Mouse (Mus musculus): ENCODE results near the gene Serpinb9b.
A peak's percentile ranks its signal among the peaks of the same experiment; 100 is the strongest.
"Not testable (repeated sequence)": the region's sequence is repeated elsewhere in the genome, so short reads cannot be mapped to it uniquely, and the experiment has no call there.

The Serpinb9b gene

DNA sequence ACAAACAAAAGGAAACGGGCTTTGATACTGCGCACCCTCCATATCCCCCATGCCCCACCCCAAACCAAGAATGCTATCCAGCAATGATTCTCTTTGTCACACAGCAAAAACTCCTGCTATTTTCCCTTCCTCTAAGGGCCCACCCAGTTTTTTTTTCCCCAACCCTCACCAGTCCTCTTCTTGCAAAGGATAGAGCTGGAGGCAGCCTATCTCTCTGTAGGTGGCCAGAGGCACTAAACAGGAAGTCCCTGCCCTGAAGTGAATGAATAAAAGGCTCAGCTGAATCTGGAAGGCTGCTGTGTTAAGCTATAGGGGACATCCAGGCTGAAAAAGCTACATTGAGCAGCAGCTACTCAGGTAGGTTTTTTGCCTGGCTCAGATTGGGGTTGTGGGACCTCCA, at the start of gene Serpinb9b:
TSS of gene Serpinb9b (plus strand) at position 173 of the 400 bp plus-strand sequence.
- DNase-seq: no peak

- no peak for DNase-seq
These were observed 44.6 kb upstream of the Serpinb9b start for GRCm38 (mm10) chr13:32982556-32983042.

GRCm38 (mm10) chr13:32986256-32986655, 41.0 kb upstream of the Serpinb9b start:
- DNase-seq: no peak

- DNase-seq: peak; percentile 17 to 27
These were observed 33.9 kb upstream of the Serpinb9b start for GRCm38 (mm10) chr13:32993152-32993893.

GRCm38 (mm10) chr13:32993894-32994242, 33.3 kb upstream of the Serpinb9b start:
- no peak for DNase-seq

GRCm38 (mm10) chr13:32995051-32995450, 32.2 kb upstream of the Serpinb9b start:
- peak in 1 of 2 experiments; percentile 18 for DNase-seq

- no peak for DNase-seq
These were observed 25.9 kb upstream of the Serpinb9b start for GRCm38 (mm10) chr13:33001341-33001740.

GRCm38 (mm10) chr13:33002950-33003349, 24.3 kb upstream of the Serpinb9b start, which contains the start of gene Serpinb9:
Gene Serpinb9, plus strand, starts transcription at chr13:33003250.
- no peak for DNase-seq

DNA sequence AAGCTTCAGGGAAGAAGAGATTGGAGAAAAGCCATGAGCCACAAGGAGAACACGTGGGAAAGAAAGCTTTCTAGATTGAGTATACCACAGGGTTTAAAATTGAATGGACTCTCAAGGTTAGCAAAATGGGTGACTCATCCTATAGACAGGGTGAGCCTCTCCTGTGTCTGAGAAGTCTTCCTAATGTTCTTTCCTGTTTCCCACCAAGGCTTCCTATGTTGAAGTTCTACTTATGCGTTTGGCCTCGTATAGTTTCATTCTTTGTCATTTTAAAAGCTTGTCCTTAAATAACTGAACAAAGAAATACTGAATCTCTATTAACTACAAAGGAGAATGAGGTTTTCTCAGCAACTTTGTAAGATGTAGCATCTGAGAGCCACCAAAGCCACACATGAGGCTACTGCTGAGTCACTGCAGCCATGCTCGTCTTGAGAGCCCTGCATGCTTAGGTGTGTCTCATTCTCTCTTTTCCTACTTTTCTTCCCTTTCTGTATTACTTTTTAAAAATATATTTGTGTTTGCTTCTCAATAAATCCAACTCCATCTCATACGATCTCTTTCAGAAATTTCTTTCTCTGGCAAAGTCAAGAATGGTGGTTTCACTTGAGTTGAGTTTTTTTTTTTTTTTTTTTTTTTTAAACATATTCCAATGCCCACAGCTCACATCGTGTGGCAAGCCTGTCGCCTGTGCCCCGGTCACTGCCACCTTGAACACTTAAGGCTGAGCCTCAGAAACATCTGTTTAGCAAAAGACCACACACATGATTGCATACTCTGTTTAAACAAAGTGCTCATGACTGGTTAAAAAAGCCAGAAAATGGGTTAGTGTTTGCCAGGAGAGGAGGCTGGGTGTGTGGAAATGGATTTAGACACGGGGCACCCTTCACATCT, 23.4 kb upstream of the Serpinb9b start:
- no peak for DNase-seq

DNA sequence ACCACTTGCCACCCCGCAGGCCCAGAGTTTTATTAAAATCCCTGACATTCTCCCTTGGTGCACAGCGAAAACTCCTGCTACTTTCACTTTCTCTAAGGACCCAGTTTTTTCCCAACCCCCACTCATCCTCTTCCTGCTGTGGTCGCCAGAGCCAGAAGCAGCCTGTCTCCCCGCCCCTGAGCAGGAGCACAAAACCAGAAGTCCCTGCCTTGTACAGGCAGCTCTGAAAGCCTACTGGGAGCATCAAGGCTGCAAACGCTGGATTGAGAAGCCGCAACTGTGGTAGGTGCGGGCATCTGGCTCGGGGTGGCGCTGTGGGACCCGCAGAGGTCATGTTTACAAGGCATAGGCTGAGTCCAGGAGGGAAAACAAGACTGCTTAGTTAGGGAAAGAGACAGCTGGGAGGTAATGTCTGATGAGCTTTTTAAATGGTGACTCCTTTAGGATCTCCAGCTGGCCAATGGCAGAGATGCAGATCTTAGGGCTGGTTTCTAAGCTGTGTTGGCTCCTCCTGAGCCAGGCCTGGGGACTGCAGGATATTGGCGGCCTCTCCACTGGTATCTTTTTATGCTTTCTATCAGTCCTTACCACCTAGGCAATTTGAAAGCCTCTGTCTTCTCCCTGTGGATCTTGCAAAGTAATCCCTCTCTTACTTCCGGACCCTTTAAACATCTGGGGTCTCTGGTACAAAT, 22.7 kb upstream of the Serpinb9b start:
- peak; percentile 90 for DNase-seq

- DNase-seq: no peak
These were observed 21.6 kb upstream of the Serpinb9b start for GRCm38 (mm10) chr13:33005501-33006075.

DNA sequence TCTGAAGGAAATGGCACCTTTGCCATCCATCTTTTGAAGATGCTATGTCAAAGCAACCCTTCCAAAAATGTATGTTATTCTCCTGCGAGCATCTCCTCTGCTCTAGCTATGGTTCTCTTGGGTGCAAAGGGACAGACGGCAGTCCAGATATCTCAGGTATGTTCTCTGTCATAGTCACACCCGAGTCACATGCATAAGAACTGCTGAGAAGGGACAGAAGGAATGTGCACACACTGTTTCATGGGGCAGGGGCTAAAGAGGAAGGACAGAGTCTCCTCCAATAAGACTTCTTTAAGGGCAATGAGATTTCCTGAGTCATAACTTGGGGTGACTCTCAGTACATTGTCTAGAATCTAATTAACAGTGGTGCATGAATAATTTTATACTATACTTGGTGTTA, 20.7 kb upstream of the Serpinb9b start:
- DNase-seq: no peak

DNA sequence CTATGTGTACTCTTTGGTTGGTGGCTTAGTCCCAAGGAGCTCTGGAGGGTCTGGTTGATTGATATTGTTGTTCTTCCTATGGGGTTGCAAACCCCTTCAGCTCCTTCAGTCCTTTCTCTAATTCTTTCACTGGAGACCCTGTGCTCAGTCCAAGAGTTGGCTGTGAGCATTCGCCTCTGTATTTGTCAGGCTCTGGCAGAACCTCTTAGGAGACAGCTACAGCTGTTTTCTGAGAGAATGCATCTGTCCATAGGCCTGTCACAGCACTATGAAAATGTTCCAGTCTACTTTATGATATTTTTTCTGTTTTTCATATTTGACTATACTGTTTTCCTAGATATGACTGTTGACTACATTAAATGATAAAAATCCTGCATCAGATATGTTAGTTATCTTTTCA, 14.8 kb upstream of the Serpinb9b start:
- no peak for DNase-seq

DNA sequence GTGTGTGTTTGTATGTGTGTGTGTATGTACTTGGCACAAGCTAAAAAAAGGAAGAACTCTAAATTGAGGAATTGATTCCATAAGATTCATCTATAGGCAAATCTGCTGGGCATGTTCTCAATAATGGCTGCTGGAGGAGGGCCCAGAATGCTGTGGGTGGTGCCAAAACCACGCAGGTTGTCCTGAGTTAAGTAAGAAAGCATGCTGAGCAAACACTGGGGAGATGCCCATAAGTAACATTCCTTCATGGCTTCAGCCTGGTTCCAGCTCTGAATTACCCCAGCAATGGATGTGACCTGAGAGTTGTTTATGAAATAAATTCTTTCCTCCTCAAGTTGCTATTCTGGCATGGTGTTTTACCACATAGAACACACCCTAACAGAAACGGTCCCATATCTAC, 13.9 kb upstream of the Serpinb9b start:
- no peak for DNase-seq

DNA sequence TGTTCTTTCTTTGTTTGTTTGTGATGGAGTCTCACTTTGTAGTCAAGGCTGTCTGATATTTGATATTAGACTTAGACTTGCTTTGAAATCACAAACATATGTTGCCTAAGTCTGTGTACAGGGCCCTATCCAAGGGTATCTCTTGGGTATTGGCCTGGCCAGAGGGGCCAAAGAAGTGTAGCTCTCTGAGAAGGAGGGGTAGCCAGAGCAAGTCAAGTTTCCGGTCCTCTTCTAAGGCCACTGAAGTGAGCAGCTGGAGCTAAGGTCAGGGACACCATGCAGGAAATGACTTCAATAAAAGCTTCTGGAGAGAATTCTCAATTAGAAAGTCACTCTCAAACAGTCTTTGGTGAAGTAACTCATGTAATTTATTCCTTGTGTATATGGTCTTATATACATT, 4.8 kb upstream of the Serpinb9b start:
- DNase-seq: no peak

DNA sequence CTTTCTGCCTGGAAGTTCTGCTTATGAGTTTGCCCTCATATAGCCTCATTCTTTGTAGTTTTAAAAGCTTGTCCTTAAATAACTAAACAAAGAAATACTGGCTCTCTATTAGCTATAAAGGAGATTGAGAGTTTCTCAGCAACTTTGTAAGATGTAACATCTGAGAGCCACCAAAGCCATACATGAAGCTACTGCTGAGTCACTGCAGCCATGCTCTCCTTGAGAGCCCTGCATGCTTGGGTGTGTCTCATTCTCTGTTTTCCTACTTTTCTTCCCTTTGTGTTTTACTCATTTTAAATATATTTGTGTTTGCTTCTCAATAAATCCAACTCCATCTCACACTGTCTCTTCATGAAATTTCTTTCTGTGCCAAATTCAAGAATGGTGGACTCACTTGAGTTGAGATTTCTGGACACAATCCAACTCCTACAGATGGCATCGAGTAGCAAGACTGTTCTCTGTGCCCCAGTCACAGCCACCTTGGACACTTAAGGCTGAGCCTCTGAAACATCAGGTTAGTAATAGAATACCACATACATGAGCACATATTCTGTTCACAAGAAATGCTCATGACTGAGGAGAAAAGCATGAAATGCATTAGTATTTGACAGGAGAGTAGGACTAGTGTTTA, 674 bp upstream of the Serpinb9b start:
- DNase-seq: no peak

DNA sequence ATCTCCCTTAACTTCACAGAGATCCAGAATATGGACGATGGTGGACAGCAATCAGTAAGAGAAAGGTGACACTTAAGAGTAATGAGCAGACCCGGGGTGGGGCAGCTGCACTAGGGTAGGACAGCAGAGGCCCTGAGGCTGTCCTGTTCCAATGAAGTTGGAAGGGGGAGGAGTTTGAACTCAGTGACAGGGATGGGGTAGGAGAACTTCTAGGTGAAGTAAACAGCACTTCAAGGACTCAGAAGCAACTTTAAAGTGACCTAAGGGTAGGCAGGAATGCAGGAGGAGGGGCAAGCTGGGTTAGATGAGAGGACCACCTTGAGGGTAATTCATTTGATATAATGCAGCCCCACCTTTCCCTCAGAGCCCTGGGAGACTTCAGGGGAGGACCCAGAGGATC, 930 bp downstream of the Serpinb9b start:
- DNase-seq: no peak

- no peak for DNase-seq
These were observed 1.3 kb downstream of the Serpinb9b start for GRCm38 (mm10) chr13:33028550-33028949.

DNA sequence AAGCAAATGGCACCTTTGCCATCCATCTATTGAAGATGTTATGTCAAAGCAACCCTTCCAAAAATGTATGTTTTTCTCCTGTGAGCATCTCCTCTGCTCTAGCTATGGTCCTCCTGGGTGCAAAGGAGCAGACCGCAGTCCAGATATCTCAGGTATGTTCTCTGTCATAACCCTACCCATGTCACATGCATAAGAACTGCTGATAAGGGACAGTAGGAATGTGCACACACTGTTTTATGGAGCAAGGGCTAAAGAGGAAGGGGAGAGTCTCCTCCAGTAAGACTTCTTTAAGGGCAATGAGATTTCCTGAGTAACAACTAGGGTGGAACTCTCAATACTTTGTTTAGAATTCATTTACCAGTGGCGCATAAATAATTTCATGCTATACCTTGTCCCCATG, 2.3 kb downstream of the Serpinb9b start:
- DNase-seq: not testable (repeated sequence)

- DNase-seq: no peak
These were observed 3.1 kb downstream of the Serpinb9b start for GRCm38 (mm10) chr13:33030281-33030680.

DNA sequence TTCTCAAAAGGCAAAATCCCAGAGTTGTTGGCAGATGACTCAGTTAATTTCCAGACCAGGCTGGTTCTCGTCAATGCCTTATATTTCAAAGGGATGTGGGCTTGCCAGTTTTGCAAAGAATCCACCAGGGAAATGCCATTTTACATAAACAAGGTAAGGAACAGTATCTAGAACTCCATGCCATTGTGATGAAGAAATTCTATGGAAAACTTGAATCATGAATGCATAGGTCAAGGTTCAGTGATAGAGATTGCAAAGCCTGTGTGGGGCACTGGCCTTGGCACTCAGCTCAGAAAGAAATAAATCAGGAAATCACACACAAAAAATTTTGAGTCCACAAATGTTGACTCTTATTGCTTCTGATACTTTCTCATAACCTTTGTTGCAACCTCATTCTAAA, 8.3 kb downstream of the Serpinb9b start:
- DNase-seq: no peak

DNA sequence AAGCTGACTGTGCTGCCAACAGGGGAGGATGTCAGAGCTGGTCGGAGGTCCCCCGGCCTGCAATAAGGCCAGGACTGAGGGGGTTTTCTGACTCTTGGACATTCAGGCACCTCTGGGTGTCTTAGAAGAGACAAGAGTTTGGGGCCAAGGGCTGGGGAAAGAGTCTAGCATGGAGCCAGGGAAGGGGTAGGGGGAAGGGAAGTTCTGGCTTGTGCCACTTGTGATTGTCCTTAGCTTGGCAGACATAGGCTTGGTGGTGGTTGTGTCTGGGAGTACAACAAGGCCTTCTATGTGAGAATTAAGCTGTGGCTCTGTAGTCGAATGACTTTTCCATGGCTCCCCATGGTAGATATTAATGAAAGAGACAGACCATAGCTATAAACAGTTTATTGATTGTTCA, 16.3 kb downstream of the Serpinb9b start:
- no peak for DNase-seq

Data from kidney, postnatal 36 days (tissue).